Mouse (Mus musculus) adrenal gland, adult 18-20 months (tissue): ENCODE results near the gene Rbm33. TPM values are rescaled to one million over a fixed set of nuclear protein-coding genes. Genes with fewer than 3 reads are reported as not detected.

Experiments
- DNase-seq, 2 experiments: peaks; one replicate each; pipeline ENCODE4 v3.0.0; 2021 to 2022; ENCODE audit warnings: low spot score in 2 of 2
- total RNA-seq, 2 experiments: library from RNA; stranded (reverse); gene quantifications; 1 replicate in 1 of 2; 2 replicates in 1 of 2; pipeline ENCODE4 v1.2.3; 2021

Gene Rbm33
- total RNA-seq, 2 experiments from 2014 or later = 45.6 to 57.5 TPM

GRCm38 (mm10) chr5:28459456-28460225 is 142.7 kb downstream of the Rbm33 start:
- DNase-seq = peak in 1 of 2 experiments; percentile 18

- peak in 1 of 2 experiments; percentile 16 for DNase-seq
Observed at GRCm38 (mm10) chr5:28460556-28461350, 143.8 kb downstream of the Rbm33 start.

DNA sequence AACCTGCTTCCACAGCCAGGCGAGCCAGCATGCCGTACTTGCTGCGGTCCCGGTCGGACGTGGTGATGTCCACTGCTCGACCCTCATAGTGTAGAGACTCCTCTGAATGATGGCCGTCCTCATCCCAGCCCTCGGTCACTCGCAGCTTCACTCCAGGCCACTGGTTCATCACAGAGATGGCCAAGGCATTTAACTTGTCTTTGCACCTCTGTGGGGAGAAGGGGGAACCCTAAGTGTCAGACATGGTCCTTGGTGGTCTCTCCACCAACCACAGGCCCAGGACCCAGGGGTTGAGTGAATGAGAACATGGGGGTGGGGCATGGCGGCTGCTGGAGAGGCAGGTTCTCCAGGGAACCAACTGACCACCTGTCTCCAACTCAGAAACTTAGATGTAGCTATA is 144.5 kb downstream of the Rbm33 start:
- DNase-seq = peak in 1 of 2 experiments; percentile 10

- DNase-seq = no peak
Observed at GRCm38 (mm10) chr5:28462741-28463590, 146.0 kb downstream of the Rbm33 start.

- DNase-seq = no peak
Observed at GRCm38 (mm10) chr5:28463656-28464055, 146.7 kb downstream of the Rbm33 start.

DNA sequence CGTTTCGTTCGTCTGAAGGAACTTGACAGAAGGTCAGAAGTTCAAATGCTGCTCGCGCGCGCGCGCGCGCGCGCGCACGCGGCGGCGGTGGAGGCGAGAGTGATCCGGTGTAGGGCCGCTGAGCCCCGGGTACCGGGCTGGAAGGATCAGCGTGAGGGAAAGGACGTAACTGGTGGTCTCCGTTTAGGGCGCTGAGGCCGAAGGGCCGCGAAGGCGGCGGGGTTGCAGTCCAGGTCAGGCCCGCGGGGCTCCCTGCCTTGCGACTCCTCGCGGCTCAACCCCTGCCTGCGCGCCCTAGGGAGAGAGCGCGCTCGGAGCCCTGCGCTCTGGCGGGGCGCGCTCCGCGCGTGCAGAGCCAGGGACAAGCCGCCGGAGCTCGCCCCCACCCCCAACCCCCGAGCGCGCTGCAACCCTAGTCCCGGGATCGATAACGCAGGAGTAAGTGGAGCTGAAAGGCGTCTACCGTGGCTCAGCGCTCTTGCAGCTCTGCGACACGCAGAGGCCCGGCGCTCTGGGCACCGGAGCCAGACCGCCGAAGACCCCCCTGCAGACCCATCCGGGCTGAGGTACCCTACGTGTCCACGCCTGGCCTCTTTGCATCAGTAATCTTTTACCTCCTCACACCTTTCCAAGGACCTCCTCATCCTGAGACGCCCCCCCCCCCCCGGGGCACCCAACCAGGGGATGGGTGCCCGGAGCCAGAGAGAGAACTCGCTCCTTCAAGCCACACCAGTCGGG is 147.6 kb downstream of the Rbm33 start:
- DNase-seq = peak in 1 of 2 experiments; percentile 42

GRCm38 (mm10) chr5:28465099-28465406 is 148.1 kb downstream of the Rbm33 start:
- no peak for DNase-seq

GRCm38 (mm10) chr5:28465526-28465925 is 148.6 kb downstream of the Rbm33 start:
- no peak for DNase-seq

GRCm38 (mm10) chr5:28466351-28466750 is 149.4 kb downstream of the Rbm33 start:
- no peak for DNase-seq

DNA sequence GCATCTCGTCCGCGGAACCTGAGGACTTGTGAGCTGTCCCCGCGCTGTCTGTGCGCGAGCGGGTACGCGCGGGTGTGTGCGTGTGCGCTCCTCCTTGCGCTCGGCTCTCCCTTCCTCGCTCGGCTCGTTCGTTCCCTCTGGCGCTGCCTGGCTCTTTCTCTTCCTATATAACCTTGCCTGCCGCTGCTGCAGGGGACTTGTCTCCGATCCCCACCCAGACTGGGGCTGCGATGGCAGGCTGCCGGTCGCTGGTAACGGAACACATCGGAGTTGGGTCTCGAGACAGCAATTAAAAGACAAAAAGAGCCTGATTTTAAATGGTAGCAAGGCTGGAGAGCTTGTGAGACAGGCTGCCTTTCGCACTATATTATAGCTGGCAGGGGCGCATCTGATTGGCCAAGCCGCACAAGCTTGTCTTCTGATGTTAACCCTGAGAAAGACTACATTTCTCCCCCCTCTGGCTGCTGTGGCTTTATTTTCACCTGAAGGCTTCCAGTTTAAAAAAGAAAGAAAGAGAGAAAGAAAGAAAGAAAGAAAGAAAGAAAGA is 149.9 kb downstream of the Rbm33 start, which contains the start of gene Shh:
Gene Shh (minus strand): TSS at position 497 of the 547 bp plus-strand sequence.
- DNase-seq = peak in 1 of 2 experiments; percentile 33

Other genes with a start within 250 kb of the Rbm33 start
- 100 to 1,000 TPM; 143 to 408 TPM for gene Insig1, start 245.8 kb upstream of the Rbm33 start, total RNA-seq
- gene En2, start 151.4 kb upstream of the Rbm33 start, total RNA-seq = under 1 TPM in 1 of 2 experiments, not detected in 1; 0.13 TPM
- not detected for gene Cnpy1, start 71.3 kb upstream of the Rbm33 start, total RNA-seq
- gene Shh, start 150.1 kb downstream of the Rbm33 start, total RNA-seq = 10 to 100 TPM; 10.1 to 13.2 TPM